Comparison of ENCODE assay signal across 1 mouse cellular context in the genomic region with DNA sequence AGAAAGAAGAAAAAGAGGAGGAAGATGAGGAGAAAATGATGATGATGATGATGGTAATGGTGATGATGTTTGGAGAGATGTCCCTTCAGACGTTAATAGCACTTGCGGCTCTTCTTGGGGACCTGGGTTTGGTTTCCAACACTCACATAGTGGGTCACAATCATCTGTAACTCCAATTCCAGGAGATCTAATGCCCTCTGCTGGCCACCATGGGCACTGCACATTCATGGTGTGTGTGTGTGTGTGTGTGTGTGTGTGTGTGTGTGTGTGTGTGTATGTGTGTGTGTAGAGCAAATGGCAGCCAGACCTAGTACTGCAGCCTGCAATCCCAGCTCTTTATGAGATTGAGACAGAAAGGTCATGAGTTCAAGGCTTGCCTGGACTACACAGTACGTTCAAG.
TF ChIP-seq lines count a peak whose summit lies in the region.

No protein-coding gene starts in this region.

TF ChIP-seq in CH12.LX, 34 proteins besides CTCF, POLR2A, EP300 and RAD21:
- TF ChIP-seq GABPA (IDR thresholded peaks at IDR 0.05; ENCODE audit: insufficient replicate concordance, low read depth, low read length) (no peak), SMC3 (IDR thresholded peaks at IDR 0.05; ENCODE audit: low read depth, low read length) (peak; percentile 10; the same call in 1 of the 2 replicates)
